19 mouse cellular contexts compared by ENCODE assay signal in genomic region chr14:12718766-12719165, GRCm38 (mm10).
DNase-seq lines count a peak whose midpoint lies in the region; ATAC-seq and TF ChIP-seq lines count a peak whose summit lies in the region.
"Had no signal": no experiment of that assay in that cellular context is flagged by ENCODE, and none has a peak within 500 bp of the region (broad histone marks: within the 10 kb centered on the region; RNA-seq: fewer than 3 reads in every experiment).

No protein-coding gene starts in this region.

- DNase-seq in hindbrain, embryonic 10.5 days (ENCODE audit: low spot score), result no peak
- peak; percentile 12 for DNase-seq in midbrain, embryonic 14.5 days
- peak; percentile 24 for DNase-seq in forebrain, postnatal 0 days
- DNase-seq in limb, embryonic 10.5 days (ENCODE audit: low spot score), result no peak
- DNase-seq in heart, postnatal 36 days, result no peak
- DNase-seq: adrenal gland, adult 2 months; adrenal gland, postnatal 25 days; cerebellum, adult 11 months; cerebellum, adult 8-10 months; cerebellum, postnatal 14 days; gastrocnemius, postnatal 36 days; heart, adult 18-20 months; heart, postnatal 10 days; kidney, adult 11 months; kidney, adult 9 months had no signal

- H3K4me1 ChIP-seq in hindbrain, embryonic 13.5 days (replicated peaks), result peaks cover 2% of the 10 kb centered on the region; the same call in 1 of the 2 replicates
- no peaks in the 10 kb centered on the region for H3K4me1 ChIP-seq in hindbrain, embryonic 10.5 days (replicated peaks)
- H3K4me1 ChIP-seq in midbrain, embryonic 14.5 days (ENCODE audit: control insufficient read depth, insufficient read depth, low read length), result no peaks in the 10 kb centered on the region
- H3K4me1 ChIP-seq in midbrain, embryonic 16.5 days (ENCODE audit: control insufficient read depth, insufficient read depth, low read length), result 0 out of 2 replicates have a peak, but pooled peaks cover 6% of the 10 kb centered on the region
- H3K4me1 ChIP-seq in forebrain, postnatal 0 days (ENCODE audit: insufficient read depth), result peaks cover 9% of the 10 kb centered on the region; the same call in 1 of the 2 replicates
- H3K4me1 ChIP-seq in limb, embryonic 10.5 days, result no peaks in the 10 kb centered on the region
- H3K4me1 ChIP-seq: embryonic facial prominence, embryonic 12.5 days; heart, embryonic 10.5 days had no signal

- H3K9ac ChIP-seq in hindbrain, embryonic 13.5 days, result no peak overlapping the region
- H3K9ac ChIP-seq in midbrain, embryonic 14.5 days (replicated peaks; ENCODE audit: low read length), result no peak overlapping the region
- no peak overlapping the region for H3K9ac ChIP-seq in midbrain, embryonic 16.5 days (ENCODE audit: low read depth, low read length)
- no peak overlapping the region for H3K9ac ChIP-seq in forebrain, postnatal 0 days
- H3K9ac ChIP-seq: embryonic facial prominence, embryonic 12.5 days had no signal

- H3K4me2 ChIP-seq in hindbrain, embryonic 13.5 days, result no peak overlapping the region
- no peak overlapping the region for H3K4me2 ChIP-seq in midbrain, embryonic 14.5 days (ENCODE audit: low read length)
- no peak overlapping the region for H3K4me2 ChIP-seq in midbrain, embryonic 16.5 days (ENCODE audit: low read length)
- H3K4me2 ChIP-seq in forebrain, postnatal 0 days (ENCODE audit: low read depth), result no peak overlapping the region
- H3K4me2 ChIP-seq: embryonic facial prominence, embryonic 12.5 days had no signal

- TF ChIP-seq CTCF in forebrain, postnatal 0 days (IDR thresholded peaks at IDR 0.05; ENCODE audit: low read depth), result no peak

- intact Hi-C loops in heart, postnatal 36 days (cut with DNase I), result no loop called here

- ATAC-seq in hindbrain, embryonic 13.5 days (ENCODE audit: low FRiP score), result peak; percentile 24; the same call in 1 of the 2 replicates
- no peak for ATAC-seq in midbrain, embryonic 14.5 days (ENCODE audit: low FRiP score, low TSS enrichment)
- no peak for ATAC-seq in midbrain, embryonic 16.5 days
- ATAC-seq in forebrain, postnatal 0 days, result peak; percentile 70; the same call in 1 of the 2 replicates

- no peak overlapping the region for H3K4me3 ChIP-seq in hindbrain, embryonic 13.5 days
- H3K4me3 ChIP-seq in hindbrain, embryonic 10.5 days, result no peak overlapping the region
- no peak overlapping the region for H3K4me3 ChIP-seq in midbrain, embryonic 14.5 days (replicated peaks; ENCODE audit: low read depth, low read length)
- no peak overlapping the region for H3K4me3 ChIP-seq in midbrain, embryonic 16.5 days (ENCODE audit: low read depth, low read length)
- no peak overlapping the region for H3K4me3 ChIP-seq in forebrain, postnatal 0 days (ENCODE audit: low read depth, low read length)
- no peak overlapping the region for H3K4me3 ChIP-seq in limb, embryonic 10.5 days
- H3K4me3 ChIP-seq: embryonic facial prominence, embryonic 12.5 days; heart, embryonic 10.5 days had no signal

- H3K36me3 ChIP-seq in hindbrain, embryonic 13.5 days, result peaks cover 8% of the 10 kb centered on the region; the same call in 1 of the 2 replicates
- H3K36me3 ChIP-seq in hindbrain, embryonic 10.5 days, result no peaks in the 10 kb centered on the region
- peaks cover 9% of the 10 kb centered on the region for H3K36me3 ChIP-seq in midbrain, embryonic 14.5 days (ENCODE audit: control insufficient read depth, insufficient read depth, low read length)
- H3K36me3 ChIP-seq in midbrain, embryonic 16.5 days (ENCODE audit: control insufficient read depth, insufficient read depth, low read length), result peaks cover 5% of the 10 kb centered on the region; the same call in 1 of the 2 replicates
- H3K36me3 ChIP-seq in forebrain, postnatal 0 days (ENCODE audit: insufficient read depth), result no peaks in the 10 kb centered on the region
- H3K36me3 ChIP-seq in limb, embryonic 10.5 days, result no peaks in the 10 kb centered on the region
- H3K36me3 ChIP-seq: embryonic facial prominence, embryonic 12.5 days; heart, embryonic 10.5 days had no signal

- WGBS in hindbrain, embryonic 13.5 days, result 44% methylated on average over 3 of the region's 3 CpGs
- 68% methylated on average over 3 of the region's 3 CpGs for WGBS in hindbrain, embryonic 10.5 days
- 43% methylated on average over 3 of the region's 3 CpGs for WGBS in midbrain, embryonic 14.5 days
- WGBS in midbrain, embryonic 16.5 days, result 44% methylated on average over 3 of the region's 3 CpGs
- WGBS in forebrain, postnatal 0 days, result 15% methylated on average over 3 of the region's 3 CpGs
- 82% methylated on average over 3 of the region's 3 CpGs for WGBS in limb, embryonic 10.5 days

- H3K27me3 ChIP-seq in hindbrain, embryonic 13.5 days, result no peaks in the 10 kb centered on the region
- no peaks in the 10 kb centered on the region for H3K27me3 ChIP-seq in hindbrain, embryonic 10.5 days (ENCODE audit: insufficient read depth, poor library complexity, severe bottlenecking)
- H3K27me3 ChIP-seq in midbrain, embryonic 14.5 days (ENCODE audit: control insufficient read depth, insufficient read depth, low read length), result no peaks in the 10 kb centered on the region
- H3K27me3 ChIP-seq in midbrain, embryonic 16.5 days (ENCODE audit: control insufficient read depth, insufficient read depth, low read depth, low read length), result no peaks in the 10 kb centered on the region
- H3K27me3 ChIP-seq in forebrain, postnatal 0 days (ENCODE audit: insufficient read depth, low read length), result no peaks in the 10 kb centered on the region
- H3K27me3 ChIP-seq in limb, embryonic 10.5 days (ENCODE audit: low read depth, poor library complexity, severe bottlenecking), result no peaks in the 10 kb centered on the region
- H3K27me3 ChIP-seq: embryonic facial prominence, embryonic 12.5 days had no signal

- no peaks in the 10 kb centered on the region for H3K9me3 ChIP-seq in hindbrain, embryonic 13.5 days
- H3K9me3 ChIP-seq in hindbrain, embryonic 10.5 days, result no peaks in the 10 kb centered on the region
- H3K9me3 ChIP-seq in midbrain, embryonic 14.5 days (ENCODE audit: control insufficient read depth, low read length), result no peaks in the 10 kb centered on the region
- H3K9me3 ChIP-seq in midbrain, embryonic 16.5 days (replicated peaks; ENCODE audit: control insufficient read depth, low read length, poor library complexity, severe bottlenecking), result no peaks in the 10 kb centered on the region
- H3K9me3 ChIP-seq in forebrain, postnatal 0 days (ENCODE audit: low read length), result no peaks in the 10 kb centered on the region
- no peaks in the 10 kb centered on the region for H3K9me3 ChIP-seq in limb, embryonic 10.5 days (replicated peaks)
- H3K9me3 ChIP-seq: embryonic facial prominence, embryonic 12.5 days; heart, embryonic 10.5 days had no signal

- H3K27ac ChIP-seq in hindbrain, embryonic 13.5 days, result no peak overlapping the region
- H3K27ac ChIP-seq in hindbrain, embryonic 10.5 days, result no peak overlapping the region
- H3K27ac ChIP-seq in midbrain, embryonic 14.5 days (replicated peaks; ENCODE audit: low read depth, low read length), result no peak overlapping the region
- no peak overlapping the region for H3K27ac ChIP-seq in midbrain, embryonic 16.5 days (ENCODE audit: low read length)
- no peak overlapping the region for H3K27ac ChIP-seq in forebrain, postnatal 0 days (ENCODE audit: low read depth, low read length)
- H3K27ac ChIP-seq in limb, embryonic 10.5 days, result no peak overlapping the region
- H3K27ac ChIP-seq: embryonic facial prominence, embryonic 12.5 days; heart, embryonic 10.5 days had no signal

Comparison
In these comparisons a context has a peak if more than half of its experiments do, and no peak if none do; other contexts are left out.
1. ATAC-seq: peak in hindbrain, embryonic 13.5 days (single experiment) and forebrain, postnatal 0 days (single experiment); none in midbrain, embryonic 14.5 days (single experiment) and midbrain, embryonic 16.5 days (single experiment).
2. DNase-seq: peak in midbrain, embryonic 14.5 days (single experiment) and forebrain, postnatal 0 days (single experiment); none in hindbrain, embryonic 10.5 days (single experiment), limb, embryonic 10.5 days (single experiment) and heart, postnatal 36 days (0 of 2).